Mouse (Mus musculus): ENCODE measurements around the gene Lipa. TPM values are rescaled to one million over a fixed set of nuclear protein-coding genes. Genes with fewer than 3 reads are reported as not detected.

Gene Lipa
- total RNA-seq, 2 experiments from 2014 or later, result 16.1 to 19.3 TPM

- DNase-seq (ENCODE audit: low spot score in 2 of 2), result no peak
Measured at GRCm38 (mm10) chr19:34523106-34523725, 4.1 kb downstream of the Lipa start.

- no peak for DNase-seq (ENCODE audit: low spot score in 2 of 2)
Measured at GRCm38 (mm10) chr19:34521978-34522377, 5.3 kb downstream of the Lipa start.

- DNase-seq (ENCODE audit: low spot score in 2 of 2), result no peak
Measured at GRCm38 (mm10) chr19:34521361-34521760, 5.9 kb downstream of the Lipa start.

- no peak for DNase-seq (ENCODE audit: low spot score in 2 of 2)
Measured at GRCm38 (mm10) chr19:34520051-34520450, 7.2 kb downstream of the Lipa start.

- no peak for DNase-seq (ENCODE audit: low spot score in 2 of 2)
Measured at GRCm38 (mm10) chr19:34519646-34520045, 7.6 kb downstream of the Lipa start.

GRCm38 (mm10) chr19:34518786-34519185 lies 8.5 kb downstream of the Lipa start:
- no peak for DNase-seq (ENCODE audit: low spot score in 2 of 2)

GRCm38 (mm10) chr19:34517812-34518594 lies 9.3 kb downstream of the Lipa start:
- no peak for DNase-seq (ENCODE audit: low spot score in 2 of 2)

GRCm38 (mm10) chr19:34517197-34517596 lies 10.1 kb downstream of the Lipa start:
- no peak for DNase-seq (ENCODE audit: low spot score in 2 of 2)

- DNase-seq (ENCODE audit: low spot score in 2 of 2), result no peak
Measured at GRCm38 (mm10) chr19:34516346-34516745, 10.9 kb downstream of the Lipa start.

- DNase-seq (ENCODE audit: low spot score in 2 of 2), result no peak
Measured at GRCm38 (mm10) chr19:34515681-34516080, 11.6 kb downstream of the Lipa start.

- no peak for DNase-seq (ENCODE audit: low spot score in 2 of 2)
Measured at GRCm38 (mm10) chr19:34511528-34511927, 15.7 kb downstream of the Lipa start.

- DNase-seq (ENCODE audit: low spot score in 2 of 2), result no peak
Measured at GRCm38 (mm10) chr19:34510717-34511116, 16.6 kb downstream of the Lipa start.

- no peak for DNase-seq (ENCODE audit: low spot score in 2 of 2)
Measured at GRCm38 (mm10) chr19:34505161-34505721, 22.0 kb downstream of the Lipa start.

GRCm38 (mm10) chr19:34500763-34501162 lies 26.5 kb downstream of the Lipa start:
- peak in 1 of 2 experiments; percentile 45 for DNase-seq (ENCODE audit: low spot score in 2 of 2)

GRCm38 (mm10) chr19:34496353-34496752 lies 30.9 kb downstream of the Lipa start:
- DNase-seq (ENCODE audit: low spot score in 2 of 2), result no peak

- no peak for DNase-seq (ENCODE audit: low spot score in 2 of 2)
Measured at GRCm38 (mm10) chr19:34493859-34494258, 33.4 kb downstream of the Lipa start.

GRCm38 (mm10) chr19:34483547-34483946 lies 43.7 kb downstream of the Lipa start:
- DNase-seq (ENCODE audit: low spot score in 2 of 2), result peak in 1 of 2 experiments; percentile 24

GRCm38 (mm10) chr19:34474991-34475971 lies 52.0 kb downstream of the Lipa start, which contains the start of gene Ch25h:
Gene Ch25h, minus strand, starts transcription at chr19:34475164.
- no peak for DNase-seq (ENCODE audit: low spot score in 2 of 2)

- no peak for DNase-seq (ENCODE audit: low spot score in 2 of 2)
Measured at GRCm38 (mm10) chr19:34474228-34474990, 52.9 kb downstream of the Lipa start.

- DNase-seq (ENCODE audit: low spot score in 2 of 2), result no peak
Measured at GRCm38 (mm10) chr19:34471703-34472102, 55.6 kb downstream of the Lipa start.

All from layer of hippocampus, postnatal 14 days (tissue).